Mouse (Mus musculus) forebrain, embryonic 16.5 days (tissue): ENCODE results near the gene Map7. TPM values are rescaled to one million over a fixed set of nuclear protein-coding genes. Genes with fewer than 3 reads are reported as not detected.

ENCODE experiments used
- microRNA-seq: library from miRNA; unstranded; fragments of <30 nt; microRNA quantifications from one replicate; pipeline ENCODE4, GENCODE M21; 2017
- polyA plus RNA-seq: library from polyadenylated mRNA; unstranded; fragments of >200 nt; fragmentation: Nextera tagmentation; extraction: Ambion mirVana; gene quantifications from 2 replicates; pipeline ENCODE4 v1.2.1, GENCODE M21; 2015

Gene Map7
- polyA plus RNA-seq, 1 experiment from 2014 or later = 8.2 TPM

Small RNA genes lying within 50 kb of the gene (microRNA-seq; reads per million reads assigned to microRNA genes)
- gene Mir6413 = not detected

Other genes with a start within 250 kb of the Map7 start
- gene Pex7, start 240.8 kb upstream of the Map7 start, polyA plus RNA-seq = 23.9 and 24.3 TPM in 2 replicates
- 0.80 and 0.84 TPM in 2 replicates for gene Map3k5, start 214.0 kb upstream of the Map7 start, polyA plus RNA-seq
- gene Bclaf1, start 164.0 kb downstream of the Map7 start, polyA plus RNA-seq = 139 and 147 TPM in 2 replicates
- gene Mtfr2, start 199.3 kb downstream of the Map7 start, polyA plus RNA-seq = 0.99 and 1.2 TPM in 2 replicates